Mouse (Mus musculus) urinary bladder, postnatal 25 days (tissue): ENCODE data around the gene Kcnq2.
A peak's percentile ranks its signal among the peaks of the same experiment; 100 is the strongest.

Experiments
- DNase-seq: peaks from one replicate; pipeline ENCODE4 v3.0.0; 2022; ENCODE audit warnings: low spot score

The Kcnq2 gene

DNA sequence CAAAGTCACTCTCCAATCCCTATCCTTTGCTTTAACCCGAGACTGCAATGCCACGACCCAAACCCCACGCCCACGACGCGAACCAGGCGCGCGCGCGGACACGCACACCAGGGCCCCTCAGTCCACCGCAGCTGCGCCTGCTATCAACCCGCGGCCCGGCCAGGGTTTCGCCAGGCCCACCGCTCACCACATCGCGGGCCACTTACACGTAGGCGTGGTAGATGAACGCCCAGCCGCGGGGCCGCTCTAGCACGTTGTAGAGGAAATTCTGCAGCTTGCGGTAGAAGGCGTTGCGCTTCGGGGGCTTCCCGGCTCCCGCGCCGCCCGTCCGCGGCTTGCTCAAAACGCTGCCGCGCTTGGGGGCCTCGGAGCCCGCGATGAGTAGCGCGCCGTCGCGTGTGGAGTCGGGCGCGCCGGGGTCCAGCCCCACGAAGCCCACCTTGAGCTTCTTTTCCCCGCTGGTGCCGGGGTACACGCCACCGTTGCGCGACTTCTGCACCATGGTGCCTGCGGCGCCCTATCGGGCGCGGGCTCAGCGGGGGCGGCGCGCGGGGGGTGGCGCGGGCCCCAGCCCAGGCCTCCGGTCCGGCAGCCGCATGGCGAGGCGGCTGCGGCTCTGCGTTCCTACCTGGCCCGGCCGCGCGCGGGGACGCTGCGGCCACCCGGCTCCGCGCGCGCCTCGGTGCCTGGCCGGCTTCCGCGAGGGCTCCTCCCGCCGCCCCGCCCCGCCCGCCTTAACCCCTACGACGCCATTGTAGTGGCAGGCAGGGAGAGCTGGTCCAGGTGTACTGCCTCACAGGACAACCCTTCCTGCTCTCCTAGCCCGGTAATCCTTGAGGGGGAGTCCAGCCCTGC is at the start of gene Kcnq2:
TSS of gene Kcnq2 (minus strand) at position 710 of the 855 bp plus-strand sequence.
- DNase-seq = no peak

DNA sequence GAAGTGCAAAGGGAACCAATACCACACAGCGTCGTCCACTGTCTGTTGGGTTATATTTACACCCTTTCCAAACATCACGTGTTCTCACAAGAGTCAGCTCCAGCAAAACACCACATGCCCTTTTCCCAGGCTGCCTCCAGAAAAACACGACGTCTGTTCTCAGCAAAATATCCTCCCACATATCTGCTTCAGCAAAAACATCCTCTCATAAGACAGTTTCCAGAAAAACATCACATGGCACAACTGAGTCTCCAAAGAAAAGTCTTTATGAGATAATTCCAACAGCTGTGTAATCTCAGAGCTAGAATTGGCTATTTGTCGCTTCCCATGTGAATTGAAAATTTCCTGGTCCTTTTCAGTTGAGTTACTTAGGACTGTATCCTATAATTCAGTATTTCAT is 45.8 kb upstream of the Kcnq2 start:
- DNase-seq = no peak

DNA sequence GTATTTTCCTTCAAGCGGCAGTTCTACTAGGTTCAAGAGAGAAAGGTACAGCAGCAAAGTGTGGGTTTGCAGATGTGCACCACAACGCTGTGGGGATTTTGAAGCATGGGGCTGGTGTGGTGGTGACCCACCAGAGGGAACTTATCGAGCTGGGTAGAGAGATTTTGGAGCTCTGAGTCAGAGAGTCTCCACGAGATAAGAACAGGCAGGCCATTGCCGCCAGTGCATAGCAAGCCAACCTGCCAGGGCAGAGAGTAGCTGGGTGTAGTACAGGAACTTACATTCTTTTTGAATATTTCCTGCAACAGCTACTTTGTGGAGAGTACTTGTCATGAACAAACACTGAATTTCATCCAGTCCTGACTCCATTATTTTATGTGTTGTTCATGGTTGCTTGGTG is 43.4 kb upstream of the Kcnq2 start:
- DNase-seq = no peak

DNA sequence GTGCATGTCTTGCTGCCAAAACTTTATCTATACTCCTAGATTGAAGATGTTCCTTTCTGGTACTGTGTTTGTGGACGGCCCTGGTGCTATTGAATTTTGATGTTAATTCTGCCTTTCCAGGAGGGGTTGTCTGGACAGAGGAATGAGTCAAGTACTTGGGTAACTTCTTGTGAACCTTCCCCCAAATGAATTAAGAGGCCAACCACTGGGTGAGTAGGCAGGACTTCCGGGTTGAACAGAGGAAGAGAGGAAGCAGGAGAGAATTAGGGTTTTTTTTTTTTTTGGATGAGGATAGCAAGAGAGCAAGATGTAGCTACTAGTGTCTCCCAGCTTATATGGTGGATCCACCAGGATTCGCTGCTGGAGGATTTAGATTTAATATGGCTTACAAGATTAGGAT is 42.9 kb upstream of the Kcnq2 start:
- DNase-seq = no peak

DNA sequence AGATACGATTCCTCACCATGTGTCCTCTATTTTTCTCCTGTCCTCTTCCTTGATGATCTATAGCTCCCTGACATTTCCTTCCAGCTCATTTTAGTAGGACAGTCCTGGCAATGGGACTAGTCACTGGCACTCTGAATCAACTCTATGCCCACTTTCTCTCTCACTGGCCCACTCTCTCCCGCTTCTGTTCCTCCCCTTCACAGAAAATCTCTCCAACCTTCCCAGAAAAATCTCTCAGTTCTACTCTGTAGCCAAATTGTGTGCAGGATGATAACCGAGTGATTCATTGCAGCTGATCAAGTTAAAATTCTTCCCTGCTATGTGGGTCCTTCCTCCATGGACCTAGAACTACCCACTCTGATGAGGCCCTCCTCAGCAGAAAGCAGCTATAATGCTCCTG is 39.5 kb upstream of the Kcnq2 start:
- DNase-seq = no peak

- no peak for DNase-seq
These were observed 31.4 kb upstream of the Kcnq2 start for GRCm38 (mm10) chr2:181166469-181166868.

GRCm38 (mm10) chr2:181160821-181161220 is 25.7 kb upstream of the Kcnq2 start:
- DNase-seq = no peak

DNA sequence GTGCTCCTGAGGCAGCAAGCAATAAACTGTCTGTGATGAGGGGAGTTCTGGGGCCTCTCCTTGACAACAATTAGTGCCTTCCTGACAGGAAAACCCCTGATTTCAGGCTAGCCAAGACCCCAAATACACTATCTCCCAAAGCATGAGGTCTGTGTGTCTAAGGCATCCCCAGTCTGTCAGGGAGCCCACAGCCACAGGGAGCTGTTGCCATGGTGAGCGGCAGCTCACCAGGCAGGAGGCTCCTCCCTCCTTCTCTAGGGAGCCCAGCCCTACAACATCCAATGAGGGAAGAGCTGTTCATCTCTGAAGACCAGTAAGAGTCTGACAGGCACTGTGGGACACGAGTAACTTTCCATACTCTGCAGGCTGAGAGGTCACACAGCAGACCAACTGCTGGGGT is 24.7 kb upstream of the Kcnq2 start:
- no peak for DNase-seq

GRCm38 (mm10) chr2:181159091-181159514 is 24.0 kb upstream of the Kcnq2 start:
- no peak for DNase-seq

GRCm38 (mm10) chr2:181158471-181158870 is 23.4 kb upstream of the Kcnq2 start:
- DNase-seq = no peak

DNA sequence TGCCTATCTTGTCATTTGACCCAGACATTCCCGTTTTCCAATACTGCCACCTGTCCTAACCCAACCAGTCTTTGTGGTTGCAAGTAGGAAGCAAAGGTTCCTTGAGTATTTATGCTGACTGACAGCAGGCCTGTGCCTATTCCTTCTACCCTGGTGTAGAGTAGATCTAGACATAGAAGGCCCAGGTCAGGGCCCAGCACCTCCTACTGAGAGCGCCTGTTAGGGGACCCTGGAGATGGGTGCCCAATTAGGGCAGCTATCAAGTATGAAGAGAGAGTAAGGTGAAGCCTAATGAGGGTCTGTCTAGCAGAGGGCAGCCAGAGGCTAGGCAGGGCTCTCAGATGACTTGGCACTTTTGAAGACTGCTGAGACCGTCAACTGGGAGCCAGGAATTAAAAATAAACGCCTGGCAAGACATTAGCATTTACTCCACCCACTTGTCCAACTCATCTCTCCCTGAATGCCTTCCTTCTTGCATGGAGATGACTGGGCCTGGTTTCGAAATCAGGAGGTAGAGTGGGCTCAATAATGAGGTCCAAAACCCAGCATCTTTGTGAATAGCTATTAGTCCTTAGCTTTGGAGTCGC is 22.7 kb upstream of the Kcnq2 start:
- no peak for DNase-seq

DNA sequence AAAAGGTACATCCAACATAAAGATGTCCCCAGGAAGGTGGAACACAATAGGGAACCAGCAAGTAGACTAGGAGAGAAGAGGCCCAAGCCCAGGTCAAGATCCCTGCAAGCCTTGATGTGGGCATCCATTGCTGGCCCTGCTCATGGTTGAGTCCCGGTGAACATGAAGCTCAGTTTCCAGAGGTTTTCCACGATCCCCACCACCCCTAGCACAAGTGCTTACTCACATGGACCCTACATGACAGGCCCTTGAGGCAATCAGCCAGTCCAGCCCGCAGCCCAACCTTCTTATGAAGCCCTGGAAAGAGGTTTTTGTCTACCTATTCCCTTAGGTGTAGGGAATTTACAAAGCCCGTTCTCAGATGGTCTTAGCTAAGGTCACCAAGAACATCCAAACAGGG is 22.1 kb upstream of the Kcnq2 start:
- no peak for DNase-seq

GRCm38 (mm10) chr2:181156248-181157121 is 21.4 kb upstream of the Kcnq2 start, which contains the start of gene Eef1a2:
Eef1a2 (minus strand) TSS chr2:181157014.
- no peak for DNase-seq

GRCm38 (mm10) chr2:181155801-181156200 is 20.7 kb upstream of the Kcnq2 start:
- DNase-seq = no peak

DNA sequence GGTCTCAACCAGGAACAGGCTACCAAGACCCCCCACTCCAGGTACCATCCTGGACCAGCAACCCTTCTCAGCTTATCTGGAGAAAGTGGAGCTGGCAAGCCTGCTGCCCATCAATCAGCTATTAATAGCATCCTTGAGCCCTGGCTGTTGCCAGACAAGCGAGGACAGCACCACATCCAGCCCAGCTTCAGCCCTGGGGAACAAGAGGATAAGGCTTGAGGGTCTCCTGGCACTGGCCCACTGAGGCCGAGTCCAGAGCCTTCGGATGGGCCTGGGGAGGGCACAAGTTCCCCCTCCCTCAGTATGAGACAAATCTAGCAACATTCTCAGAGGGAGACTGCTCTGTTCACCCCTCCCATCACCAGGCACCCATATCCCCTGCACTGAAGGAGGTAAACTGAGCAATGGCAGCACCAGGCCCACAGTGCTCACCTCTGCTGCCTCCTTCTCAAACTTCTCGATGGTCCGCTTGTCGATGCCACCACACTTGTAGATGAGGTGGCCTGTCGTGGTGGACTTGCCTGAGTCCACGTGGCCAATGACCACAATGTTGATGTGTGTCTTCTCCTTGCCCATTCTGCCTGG is 19.8 kb upstream of the Kcnq2 start:
- no peak for DNase-seq

DNA sequence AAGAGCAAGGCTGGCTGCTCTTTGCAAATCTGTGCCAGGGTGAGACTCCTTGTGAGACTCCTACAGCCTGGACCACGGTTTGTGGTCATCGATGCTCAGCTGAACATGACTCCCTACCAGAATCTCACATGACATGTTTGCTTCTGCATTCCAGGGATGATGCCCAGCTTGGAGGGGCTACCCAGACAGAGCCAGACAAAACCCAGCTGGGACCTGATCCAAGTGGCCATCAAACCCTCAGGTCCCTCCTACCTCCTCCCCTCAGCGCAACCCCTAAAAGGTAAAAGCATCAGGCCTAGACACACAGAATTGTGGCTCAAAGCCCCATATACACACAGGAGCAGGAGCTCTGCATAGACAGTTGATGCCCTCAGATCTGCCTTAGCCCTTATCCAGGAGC is 19.3 kb upstream of the Kcnq2 start:
- DNase-seq = no peak

GRCm38 (mm10) chr2:181153837-181154236 is 18.7 kb upstream of the Kcnq2 start:
- DNase-seq = peak; percentile 28

- no peak for DNase-seq
These were observed 18.0 kb upstream of the Kcnq2 start for GRCm38 (mm10) chr2:181153131-181153530.

DNA sequence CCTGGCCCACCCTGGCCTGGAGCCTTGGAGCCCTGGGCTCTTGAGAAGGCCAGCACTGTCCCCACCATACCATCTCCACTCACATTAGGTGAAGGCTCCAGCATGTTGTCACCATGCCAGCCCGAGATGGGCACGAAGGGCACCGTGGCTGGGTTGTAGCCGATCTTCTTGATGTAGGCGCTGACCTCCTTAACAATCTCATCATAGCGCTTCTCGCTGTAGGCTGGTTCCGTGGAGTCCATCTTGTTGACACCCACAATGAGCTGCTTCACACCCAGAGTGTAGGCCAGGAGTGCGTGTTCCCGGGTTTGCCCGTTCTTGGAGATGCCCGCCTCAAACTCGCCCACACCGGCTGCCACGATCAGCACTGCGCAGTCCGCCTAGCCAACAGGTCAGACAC is 17.6 kb upstream of the Kcnq2 start:
- DNase-seq = no peak

DNA sequence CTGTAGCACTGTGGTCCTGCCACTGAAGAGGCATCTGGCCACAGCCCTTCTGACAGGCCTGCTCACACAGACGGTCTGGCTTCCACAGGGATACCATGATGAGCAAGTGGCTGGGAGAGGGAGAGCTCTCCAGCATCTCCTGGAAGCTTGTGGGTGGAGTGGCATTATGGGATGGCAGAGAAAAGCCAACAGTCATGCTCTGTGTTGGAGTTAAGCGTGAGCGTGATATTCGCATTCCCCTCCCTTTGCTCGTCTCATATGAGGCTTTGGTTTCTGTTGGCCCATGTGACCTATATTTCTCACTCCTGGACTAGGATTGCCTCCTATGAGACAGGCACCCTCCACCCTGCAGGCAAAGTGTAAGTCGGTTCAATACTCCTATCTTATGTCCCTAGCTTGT is 15.2 kb upstream of the Kcnq2 start:
- no peak for DNase-seq

- no peak for DNase-seq
These were observed 13.3 kb upstream of the Kcnq2 start for GRCm38 (mm10) chr2:181148318-181148955.
